Mouse (Mus musculus) midbrain, postnatal 0 days (tissue): ENCODE results near the gene Cdh23. TPM values are rescaled to one million over a fixed set of nuclear protein-coding genes. Genes with fewer than 3 reads are reported as not detected.

Experiments used
- ATAC-seq: fragments of 200-750 bp; cut with Nextera tagmentation; 2 replicates; pipeline ENCODE4 v1.8.0; 2017; ENCODE audit warnings: moderate number of reproducible peaks, mild to moderate bottlenecking, moderate TSS enrichment, moderate library complexity; ENCODE audit not compliant: low FRiP score
- DNase-seq: peaks from one replicate; pipeline ENCODE4 v3.0.0-alpha.2; 2015; ENCODE audit warnings: low spot score
- H3K27ac ChIP-seq: fragments of 300-500 bp; sonication (generic); 2 replicates; pipeline ENCODE4 v1.5.1; 2014; ENCODE audit warnings: low read depth, mild to moderate bottlenecking, low read length, mixed read lengths
- H3K27me3 ChIP-seq: fragments of 300-500 bp; sonication (generic); 2 replicates; pipeline ENCODE4 v1.6.1; 2014; ENCODE audit warnings: low read length, control low read depth, mixed read lengths; ENCODE audit not compliant: insufficient read depth
- H3K36me3 ChIP-seq: fragments of 300-500 bp; sonication (generic); 2 replicates; pipeline ENCODE4 v1.6.1; 2014; ENCODE audit warnings: low read length, control low read depth, mixed read lengths; ENCODE audit not compliant: insufficient read depth
- H3K4me1 ChIP-seq: fragments of 300-500 bp; sonication (generic); 2 replicates; pipeline ENCODE4 v1.6.1; 2014; ENCODE audit warnings: mild to moderate bottlenecking, control low read depth, antibody characterized with exemption, low read length, mixed read lengths; ENCODE audit not compliant: insufficient read depth
- H3K4me2 ChIP-seq: fragments of 300-500 bp; sonication (generic); 2 replicates; pipeline ENCODE4 v1.6.1; 2014; ENCODE audit warnings: low read depth, mild to moderate bottlenecking, low read length, mixed read lengths; ENCODE audit not compliant: poor library complexity, severe bottlenecking
- H3K4me3 ChIP-seq: fragments of 300-500 bp; sonication (generic); 2 replicates; pipeline ENCODE4 v1.5.1; 2014; ENCODE audit warnings: low read depth, mild to moderate bottlenecking, low read length, moderate library complexity
- H3K9ac ChIP-seq: fragments of 300-500 bp; sonication (generic); replicated peaks from 2 replicates; pipeline ENCODE4 v1.6.1; 2014; ENCODE audit warnings: mild to moderate bottlenecking, low read length, moderate library complexity, mixed read lengths; ENCODE audit not compliant: poor library complexity, severe bottlenecking
- H3K9me3 ChIP-seq: fragments of 300-500 bp; sonication (generic); 2 replicates; pipeline ENCODE4 v1.6.1; 2016; ENCODE audit warnings: low read length, control low read depth
- CTCF ChIP-seq: IDR thresholded peaks from 2 replicates; pipeline ENCODE4 v1.5.1; 2016; ENCODE audit warnings: antibody characterized with exemption, mild to moderate bottlenecking
- WGBS: fragments of 180-500 bp; shearing (Covaris S2); extraction: QIAGEN DNeasy Blood & Tissue Kit; methylation state at CpG from one replicate; pipeline ENCODE4 v1.1.7; 2014; 5-methylcytosine and 5-hydroxymethylcytosine counted together
- polyA plus RNA-seq: library from polyadenylated mRNA; unstranded; fragments of >200 nt; fragmentation: Nextera tagmentation; extraction: Ambion mirVana; gene quantifications from 2 replicates; pipeline ENCODE4 v1.2.1, GENCODE M21; 2015
- total RNA-seq: library from RNA; depleted of rRNA; stranded (reverse); fragments of >200 nt; gene quantifications from 2 replicates; pipeline ENCODE4 v1.2.3, GENCODE M21; 2014

The Cdh23 gene
- total and polyA plus RNA-seq, 2 experiments from 2014 or later = 4.8 to 20.8 TPM

DNA sequence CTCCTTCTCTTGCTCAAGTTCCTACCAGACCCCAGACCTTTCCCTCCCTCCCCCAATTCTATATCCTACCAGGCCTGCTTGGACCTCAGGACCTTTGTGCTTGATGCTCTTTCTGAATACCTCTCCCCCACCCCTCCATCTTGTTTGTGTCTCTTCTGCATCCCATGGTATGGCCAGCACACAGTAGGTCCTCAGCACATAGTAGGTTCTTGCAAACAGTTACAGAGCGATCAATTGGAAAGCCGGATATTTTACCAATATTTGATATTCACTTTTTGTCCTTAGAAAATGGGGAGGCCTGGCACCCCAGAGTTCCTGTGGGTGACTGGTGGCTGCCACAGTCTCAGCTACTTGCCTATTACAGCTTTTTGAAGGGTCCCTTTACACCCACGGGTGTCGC lies 361.3 kb downstream of the Cdh23 start:
- Histone ChIP-seq H3K9me3 (no peaks in the 10 kb centered on the region), H3K9ac (no peak overlapping the region), H3K27me3 (no peaks in the 10 kb centered on the region), H3K4me1 (no peaks in the 10 kb centered on the region), H3K4me2 (no peak overlapping the region), H3K36me3 (no peaks in the 10 kb centered on the region), H3K4me3 (no peak overlapping the region), H3K27ac (no peak overlapping the region)
- DNase-seq = no peak
- TF ChIP-seq CTCF = no peak
- no peak for ATAC-seq
- WGBS = 95% methylated on average over 4 of the region's 4 CpGs

DNA sequence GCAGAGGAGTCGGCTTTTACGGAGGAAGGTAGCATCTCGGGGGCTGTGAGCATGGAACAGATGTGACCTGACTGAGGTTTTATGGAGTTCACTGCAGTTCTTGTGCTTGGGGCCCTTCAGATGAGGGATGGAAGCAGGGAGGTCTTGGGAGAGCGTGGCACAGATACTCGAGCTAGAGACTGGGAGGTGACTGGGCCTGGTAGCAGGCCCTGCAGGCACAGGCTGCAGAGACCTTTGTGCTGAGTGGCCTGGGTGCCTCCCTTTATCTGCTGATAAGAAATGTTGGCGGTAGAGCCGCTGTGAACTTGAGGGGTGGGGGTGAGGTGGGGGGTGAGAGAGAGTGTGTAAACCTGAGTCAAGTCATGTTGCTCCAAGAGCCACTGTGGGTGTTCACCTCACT lies 361.7 kb downstream of the Cdh23 start:
- no peak overlapping the region for H3K4me2 ChIP-seq
- H3K36me3 ChIP-seq = no peaks in the 10 kb centered on the region
- no peak overlapping the region for H3K4me3 ChIP-seq
- ATAC-seq = no peak
- no peaks in the 10 kb centered on the region for H3K9me3 ChIP-seq
- H3K27ac ChIP-seq = no peak overlapping the region
- H3K27me3 ChIP-seq = no peaks in the 10 kb centered on the region
- no peak for TF ChIP-seq CTCF
- H3K4me1 ChIP-seq = no peaks in the 10 kb centered on the region
- H3K9ac ChIP-seq = no peak overlapping the region
- WGBS = 82% methylated on average over 7 of the region's 7 CpGs
- DNase-seq = no peak

GRCm38 (mm10) chr10:60328963-60329650 lies 367.2 kb downstream of the Cdh23 start:
- no peaks in the 10 kb centered on the region for H3K27me3 ChIP-seq
- H3K4me3 ChIP-seq = no peak overlapping the region
- no peak for TF ChIP-seq CTCF
- no peak overlapping the region for H3K9ac ChIP-seq
- H3K27ac ChIP-seq = no peak overlapping the region
- no peaks in the 10 kb centered on the region for H3K9me3 ChIP-seq
- no peak for ATAC-seq
- H3K4me2 ChIP-seq = no peak overlapping the region
- 84% methylated on average over 11 of the region's 11 CpGs for WGBS
- H3K36me3 ChIP-seq = no peaks in the 10 kb centered on the region
- no peaks in the 10 kb centered on the region for H3K4me1 ChIP-seq
- peak; percentile 33 for DNase-seq

- Histone ChIP-seq H3K27ac (no peak overlapping the region), H3K4me2 (no peak overlapping the region), H3K9me3 (no peaks in the 10 kb centered on the region), H3K9ac (no peak overlapping the region), H3K4me1 (no peaks in the 10 kb centered on the region), H3K36me3 (no peaks in the 10 kb centered on the region), H3K27me3 (no peaks in the 10 kb centered on the region), H3K4me3 (no peak overlapping the region)
- no peak for DNase-seq
- ATAC-seq = no peak
- no peak for TF ChIP-seq CTCF
- WGBS = 87% methylated on average over 4 of the region's 4 CpGs
These were observed 380.1 kb downstream of the Cdh23 start for GRCm38 (mm10) chr10:60316166-60316565.

- Histone ChIP-seq H3K27me3 (no peaks in the 10 kb centered on the region), H3K9me3 (no peaks in the 10 kb centered on the region), H3K9ac (no peak overlapping the region), H3K27ac (no peak overlapping the region), H3K4me2 (no peak overlapping the region), H3K4me3 (no peak overlapping the region), H3K36me3 (no peaks in the 10 kb centered on the region), H3K4me1 (no peaks in the 10 kb centered on the region)
- ATAC-seq (no peak), DNase-seq (no peak)
- WGBS = 89% methylated on average over 5 of the region's 5 CpGs
- TF ChIP-seq CTCF = no peak
These were observed 382.7 kb downstream of the Cdh23 start for GRCm38 (mm10) chr10:60313606-60314005.

DNA sequence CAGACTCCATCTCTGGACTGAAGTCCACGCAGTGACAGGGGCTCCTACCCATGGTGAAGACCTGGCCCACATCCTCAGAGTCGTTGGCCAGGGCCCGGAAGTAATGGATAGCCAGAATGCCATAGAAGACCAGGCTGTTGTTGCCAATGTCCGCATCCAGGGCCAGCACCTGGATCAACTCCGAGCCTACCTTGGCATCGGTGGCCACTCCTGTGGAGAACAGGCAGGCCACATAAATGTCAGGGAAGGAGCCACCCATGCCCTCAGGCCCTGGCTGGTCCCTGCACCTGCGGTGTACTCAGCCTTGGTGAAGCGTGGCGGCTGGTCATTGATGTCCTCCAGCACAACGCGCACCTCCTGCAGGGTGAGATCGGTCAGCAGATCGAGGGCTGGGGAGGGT lies 385.7 kb downstream of the Cdh23 start:
- no peak for DNase-seq
- Histone ChIP-seq H3K9ac (no peak overlapping the region), H3K27ac (no peak overlapping the region), H3K9me3 (no peaks in the 10 kb centered on the region), H3K27me3 (no peaks in the 10 kb centered on the region), H3K4me1 (no peaks in the 10 kb centered on the region), H3K36me3 (no peaks in the 10 kb centered on the region), H3K4me3 (no peak overlapping the region), H3K4me2 (no peak overlapping the region)
- TF ChIP-seq CTCF = no peak
- no peak for ATAC-seq
- 94% methylated on average over 13 of the region's 13 CpGs for WGBS
